Mouse (Mus musculus) adrenal gland, adult (tissue): ENCODE data around the gene Exoc6.

Experiments used
- DNase-seq, 2 experiments: peaks; one replicate each; pipeline ENCODE4 v3.0.0; 2022 to 2023; ENCODE audit warnings: low spot score in 1 of 2; ENCODE audit not compliant: inconsistent age in 2 of 2

The Exoc6 gene

GRCm38 (mm10) chr19:37719166-37719565 is 168.9 kb downstream of the Exoc6 start:
- DNase-seq, result no peak

DNA sequence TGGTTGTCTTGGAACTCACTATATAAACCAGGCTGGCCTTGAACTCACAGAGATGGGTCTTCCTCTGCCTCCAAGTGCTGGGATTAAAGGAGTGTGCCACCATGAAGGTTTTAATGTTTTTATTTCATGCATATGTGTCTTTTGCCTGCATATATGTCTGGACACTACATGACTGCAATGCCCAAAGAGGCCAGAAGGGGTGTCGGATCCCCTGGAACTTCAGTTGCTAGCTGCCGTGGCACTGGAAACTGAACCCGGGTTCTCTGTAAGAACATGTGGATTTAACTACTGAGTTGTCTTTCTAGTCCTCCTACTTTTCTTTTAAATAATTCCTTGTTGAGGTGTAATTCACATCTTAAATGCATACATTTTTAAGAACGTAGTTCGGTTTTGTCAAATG is 174.4 kb downstream of the Exoc6 start:
- no peak for DNase-seq

DNA sequence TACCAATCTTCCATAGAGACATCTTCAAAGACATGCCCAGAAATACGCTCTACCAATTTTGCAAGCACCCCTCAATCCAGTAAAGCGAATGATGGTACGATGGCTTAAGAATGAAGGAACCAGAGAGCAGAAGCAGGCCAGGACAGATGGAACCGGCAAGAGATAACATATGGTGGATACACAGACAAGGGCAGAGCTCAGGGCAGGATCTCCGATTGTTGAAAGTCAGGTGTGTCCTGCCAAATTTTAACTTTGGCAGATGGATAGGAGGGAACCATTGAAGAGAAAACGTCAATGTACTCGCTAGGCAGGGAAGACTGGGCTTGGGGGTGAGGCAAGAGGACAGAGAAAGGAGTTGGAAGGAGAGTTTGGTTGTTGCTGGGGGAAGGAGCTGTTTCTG is 176.4 kb downstream of the Exoc6 start:
- no peak for DNase-seq

GRCm38 (mm10) chr19:37727366-37727765 is 177.1 kb downstream of the Exoc6 start:
- DNase-seq, result no peak
